Mouse (Mus musculus): ENCODE results near the gene Mcoln2.

The Mcoln2 gene

DNA sequence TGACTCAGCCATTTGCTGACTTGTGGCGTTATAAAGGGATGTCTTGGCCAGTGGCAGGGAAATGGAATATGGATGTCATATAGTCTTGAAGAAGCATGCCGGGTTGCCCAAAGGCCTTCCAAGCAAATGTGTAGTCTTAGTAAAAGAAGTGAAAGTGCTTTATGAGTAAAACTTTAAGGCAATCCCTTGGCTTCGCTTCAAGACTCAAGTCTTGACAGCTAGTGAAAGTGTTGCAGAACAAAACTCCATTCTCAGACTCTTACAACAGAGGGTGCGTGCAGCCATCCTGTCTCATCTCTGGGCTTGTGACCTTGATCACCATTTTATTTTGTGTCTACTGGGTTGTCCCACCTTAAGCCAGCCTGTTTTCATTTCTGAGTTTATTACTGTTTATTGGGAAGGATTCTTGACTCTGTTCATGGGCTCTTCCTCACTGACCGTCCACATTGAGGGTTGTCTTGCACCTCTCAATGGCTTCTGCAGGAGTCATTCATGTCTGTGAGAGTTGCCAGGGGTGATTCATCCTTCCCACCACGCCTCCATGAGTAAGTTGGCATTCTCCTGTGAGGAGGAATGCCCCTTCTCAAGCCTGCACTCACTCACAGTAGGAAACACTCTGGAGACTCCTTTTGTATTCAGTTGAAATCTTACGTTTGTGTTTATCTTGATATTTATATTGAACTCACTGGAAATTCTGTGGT is 75.6 kb downstream of the Mcoln2 start:
- no peak for DNase-seq (ENCODE audit: low spot score in 2 of 2)

DNA sequence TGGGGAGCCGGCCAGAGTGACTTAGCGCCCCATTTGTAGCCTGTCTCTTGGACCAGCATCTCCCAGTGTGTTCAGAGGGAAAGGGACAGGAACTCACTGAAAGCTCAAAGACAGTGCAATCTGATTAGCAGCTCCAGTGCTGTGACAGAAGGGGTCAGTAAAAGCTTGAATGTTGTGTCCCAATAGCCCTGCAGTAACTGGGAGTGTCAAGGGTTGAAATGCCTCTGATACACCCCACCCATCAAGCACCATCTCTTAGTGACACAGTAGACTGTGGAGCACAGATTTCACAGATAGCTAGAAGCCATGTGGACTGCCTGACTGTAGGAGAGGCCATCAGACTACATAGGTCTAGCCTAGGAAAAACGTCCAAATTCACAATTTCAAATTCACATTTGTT is 77.8 kb downstream of the Mcoln2 start:
- DNase-seq (ENCODE audit: low spot score in 2 of 2) = no peak

DNA sequence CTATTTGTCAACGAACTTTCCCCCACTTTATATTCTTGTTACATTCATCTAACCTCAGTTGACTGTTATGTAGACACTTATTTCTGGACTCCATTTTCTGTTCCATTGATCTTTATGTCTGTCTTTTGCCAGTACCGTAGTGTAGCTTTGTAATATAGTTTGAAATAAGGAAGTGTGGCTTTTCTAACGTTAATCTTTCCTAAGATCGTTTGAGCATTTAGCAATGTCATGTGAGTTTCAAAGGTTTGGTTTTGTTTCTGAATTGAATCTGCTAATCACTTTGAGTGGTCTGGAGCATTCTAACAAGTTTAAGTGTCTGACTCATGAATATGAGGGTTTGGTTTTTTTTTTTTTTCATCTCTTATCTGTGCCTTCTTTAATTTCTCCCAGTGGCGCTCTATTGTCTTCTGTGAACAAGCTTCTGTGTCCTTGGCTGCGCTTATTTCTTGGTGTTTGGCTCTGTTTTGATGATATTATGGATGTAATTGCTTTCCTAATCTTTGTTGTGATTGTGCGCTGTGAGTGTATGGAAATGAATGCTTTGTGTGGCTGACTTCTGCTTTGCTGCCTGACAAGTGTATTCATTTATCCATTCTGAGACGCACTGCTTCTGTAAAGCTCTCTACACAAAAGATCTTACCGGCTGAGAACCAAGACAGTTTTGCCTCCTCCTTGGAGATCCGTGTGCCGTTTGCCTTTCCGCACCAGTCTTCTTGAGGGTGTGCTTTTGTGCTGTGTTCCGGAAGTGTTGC is 79.1 kb downstream of the Mcoln2 start:
- no peak for DNase-seq (ENCODE audit: low spot score in 2 of 2)

DNA sequence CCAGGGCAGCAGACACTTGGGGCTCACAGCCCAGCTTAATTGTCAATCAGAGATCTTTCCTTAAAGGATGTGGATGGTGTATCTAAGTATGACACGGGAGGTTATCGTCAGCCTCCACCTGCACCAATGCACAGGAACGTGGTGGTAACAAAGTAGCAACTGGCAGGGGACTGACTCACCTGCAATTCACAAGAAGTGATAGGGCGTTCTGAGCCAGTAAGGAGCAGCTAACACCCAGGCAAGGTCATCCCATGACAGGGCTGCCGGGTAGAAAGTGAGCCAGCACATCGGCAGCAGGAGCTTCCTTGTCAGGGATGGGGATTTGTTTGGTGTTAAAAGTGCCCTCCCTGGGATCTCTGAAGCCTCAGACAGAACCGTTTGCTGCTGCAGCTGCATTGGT is 83.1 kb downstream of the Mcoln2 start:
- DNase-seq (ENCODE audit: low spot score in 2 of 2) = no peak

DNA sequence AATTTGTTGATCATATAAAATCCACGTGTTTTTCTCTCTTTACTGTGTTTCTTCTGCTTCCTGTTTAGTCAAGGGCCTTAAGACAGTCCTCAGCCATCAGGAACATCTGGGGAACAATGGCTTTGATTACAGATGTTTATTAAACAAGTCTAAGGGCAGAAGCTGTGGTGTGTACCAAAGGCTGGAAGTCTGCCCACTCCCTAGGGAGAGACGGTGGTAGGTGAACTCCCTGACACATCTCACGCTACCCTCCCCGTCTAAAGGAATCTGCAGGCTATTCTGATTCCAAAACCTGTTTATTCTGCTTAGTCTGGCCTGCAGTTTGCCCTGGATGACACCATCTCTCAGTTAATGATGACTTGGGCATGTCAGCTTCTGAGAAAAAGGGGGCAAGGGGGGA is 84.1 kb downstream of the Mcoln2 start:
- DNase-seq (ENCODE audit: low spot score in 2 of 2) = no peak

DNA sequence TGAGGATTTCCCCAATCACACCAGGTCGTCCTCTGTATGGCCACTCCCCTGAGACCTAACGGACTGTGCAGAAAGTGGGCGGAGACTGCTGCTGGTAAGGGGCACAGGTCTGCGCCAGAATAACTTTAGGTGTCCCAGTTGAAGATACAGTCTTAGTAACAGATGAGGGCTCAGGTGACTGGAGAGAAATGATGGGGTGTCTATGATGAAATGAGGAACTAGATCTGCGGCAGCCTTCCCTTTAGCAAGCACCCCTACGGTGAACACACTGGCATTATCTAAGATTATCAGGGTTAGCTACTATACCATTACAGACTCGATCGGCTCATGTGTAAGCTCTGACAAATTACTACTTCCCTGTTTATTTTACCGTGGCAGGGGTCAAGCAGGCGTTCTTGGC is 84.9 kb downstream of the Mcoln2 start:
- no peak for DNase-seq (ENCODE audit: low spot score in 2 of 2)

DNA sequence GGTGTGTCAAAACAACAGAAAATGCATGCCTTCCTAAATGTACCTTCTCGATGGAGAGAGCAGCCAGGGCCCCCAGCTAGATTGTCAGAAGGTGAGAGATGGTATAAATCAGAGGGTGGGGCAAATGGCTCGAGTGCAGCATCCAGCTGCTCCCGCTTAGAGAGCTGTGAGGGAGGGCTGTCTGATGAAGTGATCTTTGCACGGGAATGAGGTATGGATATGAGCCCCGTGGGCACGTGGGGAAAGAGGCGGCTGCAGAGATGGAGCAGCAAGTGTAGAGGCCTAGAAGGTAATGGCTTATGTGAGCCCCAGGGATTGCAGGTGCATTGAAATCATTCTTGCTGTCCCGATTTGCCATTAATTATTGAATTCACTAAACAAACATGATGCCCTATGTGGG is 86.6 kb downstream of the Mcoln2 start:
- DNase-seq (ENCODE audit: low spot score in 2 of 2) = no peak

DNA sequence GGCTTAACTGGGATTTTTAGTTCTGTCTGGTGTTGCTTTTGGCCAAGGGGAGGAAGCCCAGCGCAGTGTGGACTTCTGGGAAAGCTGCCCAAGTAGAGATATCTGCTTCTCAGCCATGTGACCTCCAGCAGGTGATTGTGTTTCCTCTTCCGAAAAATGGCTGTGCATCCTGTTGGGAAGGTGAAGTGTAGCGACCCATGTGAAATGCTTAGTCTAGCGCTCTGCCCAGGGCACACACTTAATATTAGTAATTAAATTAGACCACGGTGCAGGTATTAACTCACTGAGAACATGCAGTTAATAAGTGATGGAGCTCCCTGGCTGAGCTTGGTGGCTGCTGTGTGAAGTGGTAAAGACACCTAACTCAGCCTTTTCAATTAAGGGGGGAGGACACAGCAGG is 88.0 kb downstream of the Mcoln2 start:
- no peak for DNase-seq (ENCODE audit: low spot score in 2 of 2)

DNA sequence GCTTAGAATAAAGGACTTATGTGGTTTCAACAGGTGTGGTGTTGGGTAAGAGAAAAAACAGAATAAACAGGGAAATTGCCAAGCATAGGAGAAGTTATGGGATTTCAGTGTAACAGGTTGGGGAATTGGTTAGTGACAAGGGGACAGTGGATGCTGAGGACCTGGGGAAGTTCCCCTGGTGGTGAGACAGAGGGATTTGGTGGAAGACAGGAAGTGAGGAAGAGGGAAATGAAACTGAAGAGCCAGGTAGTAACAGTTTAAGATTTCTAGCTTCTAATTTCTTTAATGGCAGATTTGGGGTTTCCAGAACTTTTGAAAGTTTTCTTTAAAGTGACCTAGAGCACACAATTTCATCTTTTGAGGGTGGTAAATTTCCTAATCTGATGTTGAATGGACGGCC is 95.0 kb downstream of the Mcoln2 start:
- DNase-seq (ENCODE audit: low spot score in 2 of 2) = no peak
